Mouse (Mus musculus) kidney, postnatal 0 days (tissue): ENCODE data around the gene Tefm. TPM values are rescaled to one million over a fixed set of nuclear protein-coding genes. Genes with fewer than 3 reads are reported as not detected.

Source experiments
- ATAC-seq: fragments of 200-750 bp; cut with Nextera tagmentation; replicated peaks from 2 replicates; pipeline ENCODE4 v1.8.0; 2017; ENCODE audit warnings: low read depth, moderate number of reproducible peaks, moderate TSS enrichment, moderate library complexity; ENCODE audit not compliant: low FRiP score
- DNase-seq: peaks from one replicate; pipeline ENCODE4 v3.0.0-alpha.2; 2016; ENCODE audit warnings: low spot score
- H3K27ac ChIP-seq: fragments of 300-500 bp; sonication (generic); 2 replicates; pipeline ENCODE4 v1.5.1; 2014; ENCODE audit warnings: mild to moderate bottlenecking
- H3K27me3 ChIP-seq: fragments of 300-500 bp; sonication (generic); 2 replicates; pipeline ENCODE4 v1.6.1; 2014; ENCODE audit warnings: low read length, mixed read lengths; ENCODE audit not compliant: insufficient read depth
- H3K36me3 ChIP-seq: fragments of 300-500 bp; sonication (generic); 2 replicates; pipeline ENCODE4 v1.6.1; 2014; ENCODE audit warnings: low read length, mixed read lengths; ENCODE audit not compliant: insufficient read depth
- H3K4me1 ChIP-seq: fragments of 300-500 bp; sonication (generic); replicated peaks from 2 replicates; pipeline ENCODE4 v1.6.1; 2014; ENCODE audit warnings: antibody characterized with exemption, low read length, mixed read lengths; ENCODE audit not compliant: insufficient read depth
- H3K4me2 ChIP-seq: fragments of 300-500 bp; sonication (generic); 2 replicates; pipeline ENCODE4 v1.6.1; 2014; ENCODE audit warnings: mild to moderate bottlenecking, low read length, moderate library complexity, mixed read lengths
- H3K4me3 ChIP-seq: fragments of 300-500 bp; sonication (generic); replicated peaks from 2 replicates; pipeline ENCODE4 v1.5.1; 2014; ENCODE audit warnings: low read depth, low read length
- H3K9ac ChIP-seq: fragments of 300-500 bp; sonication (generic); 2 replicates; pipeline ENCODE4 v1.6.1; 2014; ENCODE audit warnings: low read depth, low read length
- H3K9me3 ChIP-seq: fragments of 300-500 bp; sonication (generic); replicated peaks from 2 replicates; pipeline ENCODE4 v1.6.1; 2016; ENCODE audit warnings: low read length, inconsistent platforms, mixed read lengths
- CTCF ChIP-seq: IDR thresholded peaks from 2 replicates; pipeline ENCODE4 v1.5.1; 2016; ENCODE audit warnings: antibody characterized with exemption, low read depth, mild to moderate bottlenecking, moderate library complexity
- whole genome bisulfite sequencing: fragments of 180-500 bp; shearing (Covaris S2); extraction: QIAGEN DNeasy Blood & Tissue Kit; methylation state at CpG from one replicate; pipeline ENCODE4 v1.1.7; 2014; 5-methylcytosine and 5-hydroxymethylcytosine counted together
- polyA plus RNA-seq: library from polyadenylated mRNA; unstranded; fragments of >200 nt; fragmentation: Nextera tagmentation; extraction: Ambion mirVana; gene quantifications from 2 replicates; pipeline ENCODE4 v1.2.1, GENCODE M21; 2015

Tefm gene
- polyA plus RNA-seq, 1 experiment from 2014 or later = 36.5 TPM

- DNase-seq (no peak), ATAC-seq (no peak)
- TF ChIP-seq CTCF = peak; percentile 26; the same call in 1 of the 2 replicates
- H3K4me1 ChIP-seq = no peaks in the 10 kb centered on the region
- no peaks in the 10 kb centered on the region for H3K27me3 ChIP-seq
- no peak overlapping the region for H3K9ac ChIP-seq
- no peak overlapping the region for H3K4me2 ChIP-seq
- no peaks in the 10 kb centered on the region for H3K9me3 ChIP-seq
- 67% methylated on average over 5 of the region's 5 CpGs for WGBS
- H3K27ac ChIP-seq = no peak overlapping the region
- no peaks in the 10 kb centered on the region for H3K36me3 ChIP-seq
- no peak overlapping the region for H3K4me3 ChIP-seq
Observed at GRCm38 (mm10) chr11:80181021-80181749, 39.2 kb upstream of the Tefm start.

GRCm38 (mm10) chr11:80178316-80178715, 36.3 kb upstream of the Tefm start:
- H3K36me3 ChIP-seq = no peaks in the 10 kb centered on the region
- no peaks in the 10 kb centered on the region for H3K4me1 ChIP-seq
- no peak overlapping the region for H3K4me2 ChIP-seq
- no peak for TF ChIP-seq CTCF
- H3K9ac ChIP-seq = no peak overlapping the region
- WGBS = 83% methylated on average over 8 of the region's 8 CpGs
- H3K9me3 ChIP-seq = no peaks in the 10 kb centered on the region
- ATAC-seq = no peak
- H3K27ac ChIP-seq = no peak overlapping the region
- H3K4me3 ChIP-seq = no peak overlapping the region
- DNase-seq = no peak
- no peaks in the 10 kb centered on the region for H3K27me3 ChIP-seq

DNA sequence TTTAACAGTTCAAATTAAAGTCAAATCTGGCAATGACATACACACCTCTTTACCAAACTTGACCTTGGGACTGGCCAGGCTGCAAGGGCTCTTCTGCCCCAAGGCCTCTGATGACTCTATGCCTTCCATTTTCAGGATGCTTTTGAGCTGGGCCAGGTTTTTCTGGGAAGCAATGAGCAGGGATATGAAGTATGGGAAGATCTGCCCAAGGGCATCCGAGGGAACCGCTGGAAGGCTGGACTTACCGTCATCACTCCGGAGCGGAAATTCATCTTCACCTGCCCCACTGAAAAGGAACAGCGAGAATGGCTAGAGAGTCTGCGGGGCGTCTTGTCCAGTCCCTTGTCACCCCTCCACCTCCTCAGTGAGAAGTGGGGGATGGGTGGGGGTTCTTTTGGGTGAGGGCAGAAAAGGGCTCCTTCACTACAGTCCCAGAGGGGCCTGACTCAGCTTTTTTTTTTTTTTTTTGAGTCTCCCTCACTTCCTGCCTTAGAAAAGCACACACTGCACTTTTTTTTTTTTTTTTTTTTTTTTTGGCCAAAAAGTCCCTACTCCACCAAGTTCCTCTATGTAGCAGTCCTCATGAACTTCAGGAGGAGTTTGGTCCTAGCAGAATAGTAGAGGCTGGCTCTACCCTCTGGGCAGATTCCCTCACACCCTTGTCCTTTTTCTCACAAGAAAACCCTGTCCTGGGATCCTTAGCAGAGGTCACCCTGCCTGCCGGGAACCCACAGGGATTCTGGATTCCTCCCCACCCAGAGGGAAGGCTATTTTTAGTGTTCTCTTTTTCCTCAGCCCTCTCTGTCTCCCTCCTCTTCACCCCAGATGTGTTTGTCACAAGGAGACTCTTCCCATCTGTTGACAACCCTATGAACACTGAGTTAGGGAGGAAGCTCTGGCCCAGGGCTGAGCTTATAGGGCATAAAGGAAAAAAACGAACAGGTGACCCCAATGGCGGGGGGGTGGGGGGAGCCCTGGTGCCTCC, 35.2 kb upstream of the Tefm start:
- Histone ChIP-seq H3K4me3 (no peak overlapping the region), H3K9me3 (no peaks in the 10 kb centered on the region), H3K27me3 (no peaks in the 10 kb centered on the region), H3K36me3 (no peaks in the 10 kb centered on the region), H3K4me1 (no peaks in the 10 kb centered on the region), H3K27ac (no peak overlapping the region), H3K4me2 (no peak overlapping the region), H3K9ac (no peak overlapping the region)
- WGBS = 76% methylated on average over 11 of the region's 11 CpGs
- no peak for TF ChIP-seq CTCF
- ATAC-seq (0 out of 2 replicates have a peak, but pooled peaks have one; percentile 10), DNase-seq (peak; percentile 41)

GRCm38 (mm10) chr11:80173963-80174670, 32.1 kb upstream of the Tefm start:
- WGBS = 75% methylated on average over 11 of the region's 11 CpGs

GRCm38 (mm10) chr11:80171884-80172283, 29.9 kb upstream of the Tefm start:
- Histone ChIP-seq H3K4me1 (no peaks in the 10 kb centered on the region), H3K27me3 (no peaks in the 10 kb centered on the region), H3K9ac (no peak overlapping the region), H3K4me2 (no peak overlapping the region), H3K27ac (no peak overlapping the region), H3K36me3 (no peaks in the 10 kb centered on the region), H3K9me3 (no peaks in the 10 kb centered on the region), H3K4me3 (no peak overlapping the region)
- no peak for TF ChIP-seq CTCF
- WGBS = 65% methylated on average over 4 of the region's 4 CpGs
- DNase-seq = no peak
- peak; percentile 80 for ATAC-seq

More at GRCm38 (mm10) chr11:80173963-80174670, 32.1 kb upstream of the Tefm start:
- ATAC-seq = no peak
- Histone ChIP-seq H3K27ac (no peak overlapping the region), H3K4me3 (no peak overlapping the region), H3K36me3 (no peaks in the 10 kb centered on the region), H3K27me3 (no peaks in the 10 kb centered on the region), H3K4me2 (no peak overlapping the region), H3K9ac (no peak overlapping the region), H3K9me3 (no peaks in the 10 kb centered on the region), H3K4me1 (no peaks in the 10 kb centered on the region)
- TF ChIP-seq CTCF = no peak
- no peak for DNase-seq

DNA sequence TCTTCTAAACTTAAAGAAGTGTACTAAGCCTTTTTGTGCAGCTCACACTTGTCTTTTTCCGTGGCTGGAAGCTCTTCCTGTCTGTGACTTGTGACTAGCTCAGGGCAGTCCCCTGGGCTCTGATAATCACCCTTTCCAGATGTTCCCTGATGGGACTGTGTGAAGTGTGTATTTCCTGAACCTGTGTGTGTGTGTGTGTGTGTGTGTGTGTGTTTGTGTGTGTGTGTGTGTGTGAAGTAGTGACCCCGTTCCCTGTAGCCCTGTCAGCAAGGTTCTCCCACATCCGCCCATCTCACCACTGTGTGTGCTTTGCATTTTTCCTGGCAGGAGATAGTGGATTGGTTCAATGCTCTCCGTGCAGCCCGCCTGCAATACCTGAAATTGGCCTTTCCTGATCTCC, 28.4 kb upstream of the Tefm start:
- ATAC-seq (no peak), DNase-seq (no peak)
- H3K9ac ChIP-seq = no peak overlapping the region
- H3K4me1 ChIP-seq = no peaks in the 10 kb centered on the region
- no peak overlapping the region for H3K4me2 ChIP-seq
- TF ChIP-seq CTCF = no peak
- WGBS = 59% methylated on average over 5 of the region's 5 CpGs
- H3K27me3 ChIP-seq = no peaks in the 10 kb centered on the region
- no peak overlapping the region for H3K27ac ChIP-seq
- H3K36me3 ChIP-seq = no peaks in the 10 kb centered on the region
- H3K9me3 ChIP-seq = no peaks in the 10 kb centered on the region
- H3K4me3 ChIP-seq = no peak overlapping the region
